Mouse (Mus musculus) C2C12 (cell line): Measurements from ENCODE around the gene Chd3. TPM values are rescaled to one million over a fixed set of nuclear protein-coding genes. Genes with fewer than 3 reads are reported as not detected.
"Not testable (repeated sequence)": the region's sequence is repeated elsewhere in the genome, so short reads cannot be mapped to it uniquely, and the experiment has no call there.

Source experiments
- H3K27me3 ChIP-seq: one replicate; pipeline ENCODE4 v1.6.1; 2011; ENCODE audit not compliant: control insufficient read depth, insufficient read depth, insufficient read length
- H3K36me3 ChIP-seq: one replicate; pipeline ENCODE4 v1.6.1; 2011; ENCODE audit not compliant: control insufficient read depth, insufficient read depth
- H3K4me3 ChIP-seq: one replicate; pipeline ENCODE4 v1.5.1; 2011; ENCODE audit warnings: mild to moderate bottlenecking, control low read depth; ENCODE audit not compliant: poor library complexity, insufficient read depth, severe bottlenecking
- H3K79me2 ChIP-seq: one replicate; pipeline ENCODE4 v1.6.1; 2011; ENCODE audit not compliant: control insufficient read depth, insufficient read depth
- H3K79me3 ChIP-seq: one replicate; pipeline ENCODE4 v1.6.1; 2011; ENCODE audit warnings: low read depth, control low read depth
- H3ac ChIP-seq: one replicate; pipeline ENCODE3; 2011; ENCODE audit warnings: low read depth; ENCODE audit not compliant: control insufficient read depth, insufficient read length
- CEBPB ChIP-seq: IDR thresholded peaks from one replicate; pipeline ENCODE4 v1.6.1; 2011; ENCODE audit warnings: low read depth, mild to moderate bottlenecking, control low read depth, moderate library complexity
- CTCF ChIP-seq: IDR thresholded peaks from one replicate; pipeline ENCODE4 v1.5.1; 2011; ENCODE audit not compliant: control insufficient read depth, insufficient read depth, insufficient read length
- FOSL1 ChIP-seq: IDR thresholded peaks from one replicate; pipeline ENCODE4 v1.8.0; 2011; ENCODE audit warnings: mild to moderate bottlenecking, low read length; ENCODE audit not compliant: poor library complexity, insufficient read depth, severe bottlenecking
- MAX ChIP-seq: IDR thresholded peaks from one replicate; pipeline ENCODE4 v1.6.1; 2011; ENCODE audit warnings: mild to moderate bottlenecking, control low read depth
- MYOD1 ChIP-seq: IDR thresholded peaks from one replicate; pipeline ENCODE4 v1.6.1; 2011; ENCODE audit warnings: low read depth; ENCODE audit not compliant: control insufficient read depth, insufficient read length
- MYOG ChIP-seq: IDR thresholded peaks from one replicate; pipeline ENCODE4 v1.6.1; 2011; ENCODE audit not compliant: control insufficient read depth, insufficient read length; ENCODE audit errors: extremely low read depth
- USF1 ChIP-seq: IDR thresholded peaks from one replicate; pipeline ENCODE4 v1.6.1; 2011; ENCODE audit warnings: low read depth, mild to moderate bottlenecking, control low read depth, moderate library complexity
- polyA plus RNA-seq: library from polyadenylated mRNA; unstranded; fragments of >200 nt; fragmentation: generic; extraction: Trizol; gene quantifications from one replicate; pipeline ENCODE4 v1.2.1, GENCODE M21; 2012; ENCODE audit warnings: missing spikeins

Gene Chd3
- polyA plus RNA-seq, 1 experiment, result 100 TPM

GRCm38 (mm10) chr11:69324749-69325148 is 44.5 kb downstream of the Chd3 start:
- no peak overlapping the region for H3ac ChIP-seq
- H3K79me2 ChIP-seq, result peaks cover 33% of the 10 kb centered on the region
- no peaks in the 10 kb centered on the region for H3K27me3 ChIP-seq
- H3K36me3 ChIP-seq, result peaks cover 6% of the 10 kb centered on the region
- H3K79me3 ChIP-seq, result no peaks in the 10 kb centered on the region
- TF ChIP-seq CEBPB (no peak), MYOG (no peak), CTCF (no peak), FOSL1 (no peak), USF1 (no peak), MYOD1 (no peak), MAX (no peak)
- peak overlapping the region; percentile 67 for H3K4me3 ChIP-seq

GRCm38 (mm10) chr11:69323667-69324111 is 45.5 kb downstream of the Chd3 start, which contains the start of the genes Cntrob and Trappc1:
TSS of gene Cntrob (minus strand) at chr11:69323775.
TSS of gene Trappc1 (plus strand) at chr11:69323980.
- Histone ChIP-seq H3K4me3 (peak within 1 kb of the TSS; percentile 67), H3ac (peak within 1 kb of the TSS; percentile 73), H3K79me2 (peaks cover 33% of the 10 kb centered on the region), H3K79me3 (no peaks in the 10 kb centered on the region), H3K27me3 (no peaks in the 10 kb centered on the region), H3K36me3 (peaks cover 16% of the 10 kb centered on the region)
- TF ChIP-seq USF1 (no peak), CEBPB (peak; percentile 54), MAX (peak; percentile 36)

- TF ChIP-seq MYOD1 (peak; percentile 9), FOSL1 (no peak)
- Histone ChIP-seq H3K79me3 (no peaks in the 10 kb centered on the region), H3K79me2 (peaks cover 33% of the 10 kb centered on the region), H3K36me3 (peaks cover 22% of the 10 kb centered on the region), H3ac (peak overlapping the region; percentile 66), H3K27me3 (no peaks in the 10 kb centered on the region), H3K4me3 (peak overlapping the region; percentile 67)
Observed at GRCm38 (mm10) chr11:69322693-69323471, 46.3 kb downstream of the Chd3 start.

- Histone ChIP-seq H3K36me3 (peaks cover 29% of the 10 kb centered on the region), H3K79me3 (no peaks in the 10 kb centered on the region), H3ac (no peak overlapping the region), H3K27me3 (no peaks in the 10 kb centered on the region), H3K4me3 (no peak overlapping the region), H3K79me2 (peaks cover 33% of the 10 kb centered on the region)
- TF ChIP-seq MYOG (no peak), MYOD1 (peak; percentile 81), USF1 (no peak), CTCF (no peak), MAX (no peak), FOSL1 (no peak)
Observed at GRCm38 (mm10) chr11:69322010-69322409, 47.2 kb downstream of the Chd3 start.

GRCm38 (mm10) chr11:69321580-69321979 is 47.6 kb downstream of the Chd3 start:
- H3K79me2 ChIP-seq, result peaks cover 33% of the 10 kb centered on the region
- no peak overlapping the region for H3ac ChIP-seq
- peaks cover 29% of the 10 kb centered on the region for H3K36me3 ChIP-seq
- TF ChIP-seq FOSL1 (no peak), CTCF (no peak), MAX (no peak), MYOD1 (no peak), USF1 (no peak)
- H3K4me3 ChIP-seq, result no peak overlapping the region
- H3K27me3 ChIP-seq, result no peaks in the 10 kb centered on the region
- no peaks in the 10 kb centered on the region for H3K79me3 ChIP-seq

GRCm38 (mm10) chr11:69318000-69318399 is 51.2 kb downstream of the Chd3 start:
- not testable (repeated sequence) for H3ac ChIP-seq, H3K4me3 ChIP-seq
- peaks cover 34% of the 10 kb centered on the region for H3K36me3 ChIP-seq

More at GRCm38 (mm10) chr11:69318000-69318399, 51.2 kb downstream of the Chd3 start:
- H3K79me3 ChIP-seq, H3K27me3 ChIP-seq: not testable (repeated sequence)
- peaks cover 16% of the 10 kb centered on the region for H3K79me2 ChIP-seq
